Mouse (Mus musculus) CD4-positive, CD25-positive, alpha-beta regulatory T cell, adult 2 months (primary cell): ENCODE measurements around the gene Kif22.
A peak's percentile ranks its signal among the peaks of the same experiment; 100 is the strongest.

Source experiments
- DNase-seq: peaks from one replicate; pipeline ENCODE4 v3.0.0-alpha.2; 2012; ENCODE audit warnings: low read depth, low spot score

The Kif22 gene

GRCm38 (mm10) chr7:127017950-127018345, 24.3 kb downstream of the Kif22 start:
- DNase-seq, result no peak

GRCm38 (mm10) chr7:127016971-127017949, 25.0 kb downstream of the Kif22 start, which contains the start of gene Pagr1a:
Gene Pagr1a (minus strand): TSS chr7:127017352.
- DNase-seq, result peak; percentile 100

GRCm38 (mm10) chr7:127016486-127016938, 25.8 kb downstream of the Kif22 start:
- DNase-seq, result no peak

- DNase-seq, result no peak
These were observed 26.0 kb downstream of the Kif22 start, which contains the start of gene Pagr1b for GRCm38 (mm10) chr7:127016481-127016485. Gene Pagr1b (minus strand): TSS chr7:127016484.

GRCm38 (mm10) chr7:127016081-127016480, 26.2 kb downstream of the Kif22 start:
- DNase-seq, result peak; percentile 38

GRCm38 (mm10) chr7:127014993-127015392, 27.3 kb downstream of the Kif22 start:
- DNase-seq, result no peak

- peak; percentile 84 for DNase-seq
These were observed 28.0 kb downstream of the Kif22 start, which contains the start of gene Mvp for GRCm38 (mm10) chr7:127014320-127014719. Gene Mvp (minus strand): TSS chr7:127014621.

GRCm38 (mm10) chr7:127013385-127013784, 28.9 kb downstream of the Kif22 start:
- DNase-seq, result no peak

- DNase-seq, result no peak
These were observed 29.4 kb downstream of the Kif22 start for GRCm38 (mm10) chr7:127012845-127013244.

GRCm38 (mm10) chr7:127012374-127012773, 29.9 kb downstream of the Kif22 start:
- DNase-seq, result no peak

GRCm38 (mm10) chr7:127011717-127012116, 30.6 kb downstream of the Kif22 start:
- no peak for DNase-seq

- no peak for DNase-seq
These were observed 31.2 kb downstream of the Kif22 start for GRCm38 (mm10) chr7:127011051-127011450.

- DNase-seq, result no peak
These were observed 32.8 kb downstream of the Kif22 start for GRCm38 (mm10) chr7:127009307-127010085.

- no peak for DNase-seq
These were observed 33.8 kb downstream of the Kif22 start for GRCm38 (mm10) chr7:127008239-127009019.

GRCm38 (mm10) chr7:127007313-127008024, 34.8 kb downstream of the Kif22 start:
- DNase-seq, result no peak

GRCm38 (mm10) chr7:127004122-127004875, 38.0 kb downstream of the Kif22 start:
- peak; percentile 21 for DNase-seq

GRCm38 (mm10) chr7:127003620-127004019, 38.7 kb downstream of the Kif22 start:
- DNase-seq, result no peak

GRCm38 (mm10) chr7:126999568-126999967, 42.7 kb downstream of the Kif22 start:
- DNase-seq, result peak; percentile 66

- DNase-seq, result peak; percentile 29
These were observed 45.8 kb downstream of the Kif22 start for GRCm38 (mm10) chr7:126996449-126996848.

GRCm38 (mm10) chr7:126988816-126989215, 53.5 kb downstream of the Kif22 start:
- DNase-seq, result no peak

GRCm38 (mm10) chr7:126986319-126986718, 56.0 kb downstream of the Kif22 start:
- peak; percentile 62 for DNase-seq
